Mouse (Mus musculus) G1E-ER4 (cell line): ENCODE measurements around the gene Pga5. TPM values are rescaled to one million over a fixed set of nuclear protein-coding genes. Genes with fewer than 3 reads are reported as not detected.

Experiments used
- GATA1 ChIP-seq: IDR thresholded peaks from one replicate; pipeline ENCODE4 v1.8.0; 2012; ENCODE audit warnings: low read length, inconsistent platforms
- polyA plus RNA-seq: library from polyadenylated mRNA; stranded (reverse); fragments of >175 nt; gene quantifications from 2 replicates; pipeline ENCODE4 v1.2.3, GENCODE M21; 2012

The Pga5 gene
- polyA plus RNA-seq, 1 experiment = not detected

- no peak for TF ChIP-seq GATA1
Measured at GRCm38 (mm10) chr19:10656058-10656457, 21.8 kb downstream of the Pga5 start.

DNA sequence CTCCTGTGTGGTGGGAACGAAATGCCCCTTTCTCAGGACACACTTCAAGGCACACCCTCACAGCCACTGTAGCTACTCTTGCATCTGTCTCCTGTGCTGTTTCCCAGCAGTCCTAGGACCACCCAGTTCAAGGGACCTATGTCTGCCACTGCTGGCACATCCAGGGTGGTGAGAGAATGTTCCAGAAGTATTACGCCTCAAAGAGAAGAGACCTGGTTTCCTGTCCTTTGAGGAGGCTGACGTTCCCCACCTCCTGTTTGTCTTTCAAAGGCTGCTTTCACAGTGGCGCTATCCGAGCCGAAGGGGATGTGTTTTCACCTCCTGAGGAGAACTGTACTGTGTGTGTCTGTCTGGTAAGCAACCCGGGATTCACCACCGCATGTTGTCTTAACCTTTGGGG, 29.7 kb downstream of the Pga5 start:
- no peak for TF ChIP-seq GATA1

- TF ChIP-seq GATA1 = no peak
Measured at GRCm38 (mm10) chr19:10645616-10646015, 32.3 kb downstream of the Pga5 start.

DNA sequence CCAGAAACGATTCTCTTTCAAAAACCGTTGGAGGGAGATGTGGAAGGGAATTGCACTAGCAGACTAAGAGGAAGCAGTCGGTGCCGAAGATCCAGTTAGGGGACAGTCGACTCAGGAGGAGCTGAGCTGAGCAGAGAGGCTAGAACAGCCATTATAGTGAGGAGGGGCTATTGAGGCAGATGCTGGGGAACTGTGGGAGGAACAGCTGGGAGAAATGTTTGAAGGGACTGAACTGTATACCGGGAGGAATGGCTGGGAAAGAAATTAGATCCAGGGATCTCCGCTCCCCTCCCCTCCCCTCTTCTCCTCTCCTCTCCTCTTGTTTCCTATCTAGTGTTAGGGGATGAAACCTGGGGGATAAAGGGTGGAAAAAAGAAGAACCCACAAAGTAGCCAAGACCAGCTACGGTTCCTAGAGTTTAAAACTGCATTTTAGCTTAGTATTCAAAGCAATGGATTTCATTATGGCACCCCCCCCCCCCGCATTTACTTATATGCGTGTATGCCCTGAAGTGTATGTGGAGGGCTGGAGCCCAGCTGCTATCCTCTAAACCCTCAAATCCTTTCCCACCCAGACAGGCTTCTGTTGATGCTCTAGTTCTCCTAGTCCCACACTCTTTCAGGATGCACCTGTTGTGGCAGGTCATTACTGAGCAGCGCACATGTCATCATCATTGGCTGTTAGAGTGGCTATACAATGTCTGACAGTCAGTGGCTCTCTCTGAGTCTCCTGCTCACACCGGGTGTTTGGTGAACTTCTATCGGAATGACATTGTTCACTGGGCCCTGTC, 37.1 kb downstream of the Pga5 start:
- TF ChIP-seq GATA1 = no peak

GRCm38 (mm10) chr19:10640080-10640479, 37.8 kb downstream of the Pga5 start:
- TF ChIP-seq GATA1 = no peak

GRCm38 (mm10) chr19:10637840-10638239, 40.0 kb downstream of the Pga5 start:
- no peak for TF ChIP-seq GATA1

- no peak for TF ChIP-seq GATA1
Measured at GRCm38 (mm10) chr19:10634872-10635318, 43.0 kb downstream of the Pga5 start.

GRCm38 (mm10) chr19:10634106-10634871, 43.6 kb downstream of the Pga5 start, which contains the start of gene Vwce:
TSS of gene Vwce (plus strand) at chr19:10634213.
- TF ChIP-seq GATA1 = no peak

Other genes starting within 250 kb of the Pga5 start
- gene Lrrc10b, start 220.6 kb downstream of the Pga5 start, polyA plus RNA-seq = not detected in 2 replicates
- gene Ppp1r32, start 195.1 kb downstream of the Pga5 start, polyA plus RNA-seq = 0.35 and 0.75 TPM in 2 replicates
- gene Cpsf7, start 152.8 kb downstream of the Pga5 start, polyA plus RNA-seq = 29.9 and 62.4 TPM in 2 replicates
- gene Sdhaf2, start 151.9 kb downstream of the Pga5 start, polyA plus RNA-seq = 5.0 and 5.7 TPM in 2 replicates
- 0.81 and 1.8 TPM in 2 replicates for gene Tmem216, start 121.8 kb downstream of the Pga5 start, polyA plus RNA-seq
- gene Cyb561a3, start 100.9 kb downstream of the Pga5 start, polyA plus RNA-seq = 7.4 and 8.4 TPM in 2 replicates
- 4.4 and 5.6 TPM in 2 replicates for gene Tmem138, start 100.7 kb downstream of the Pga5 start, polyA plus RNA-seq
- gene Ddb1, start 72.7 kb downstream of the Pga5 start, polyA plus RNA-seq = 21.0 and 21.3 TPM in 2 replicates
- 2.5 and 6.5 TPM in 2 replicates for gene Tkfc, start 72.4 kb downstream of the Pga5 start, polyA plus RNA-seq
- 0.18 and 0.25 TPM in 2 replicates for gene Vwce, start 43.9 kb downstream of the Pga5 start, polyA plus RNA-seq
- gene Vps37c, start 10.7 kb upstream of the Pga5 start, polyA plus RNA-seq = 37.6 and 43.0 TPM in 2 replicates
- not detected in 2 replicates for gene Cd5, start 60.9 kb upstream of the Pga5 start, polyA plus RNA-seq
- not detected in 2 replicates for gene Cd6, start 152.0 kb upstream of the Pga5 start, polyA plus RNA-seq
- gene Slc15a3, start 161.7 kb upstream of the Pga5 start, polyA plus RNA-seq = not detected in 2 replicates
- gene Tmem132a, start 191.9 kb upstream of the Pga5 start, polyA plus RNA-seq = 0.01 TPM in 1 of 2 replicates, not detected in the other
- gene Tmem109, start 203.9 kb upstream of the Pga5 start, polyA plus RNA-seq = 23.2 and 23.8 TPM in 2 replicates
- gene Prpf19, start 217.2 kb upstream of the Pga5 start, polyA plus RNA-seq = 97.6 and 136 TPM in 2 replicates
- not detected in 2 replicates for gene Zp1, start 242.6 kb upstream of the Pga5 start, polyA plus RNA-seq